Mouse (Mus musculus) left cerebral cortex, adult 8-10 months (tissue): ENCODE data around the gene Gm45717. TPM values are rescaled to one million over a fixed set of nuclear protein-coding genes. Genes with fewer than 3 reads are reported as not detected.
"Not testable (repeated sequence)": the region's sequence is repeated elsewhere in the genome, so short reads cannot be mapped to it uniquely, and the experiment has no call there.

Experiments used
- DNase-seq, 2 experiments: peaks; one replicate each; pipeline ENCODE4 v3.0.0; 2022; ENCODE audit warnings: low spot score in 2 of 2
- total RNA-seq, 4 experiments: library from RNA; stranded (reverse); gene quantifications; 2 replicates each; pipeline ENCODE4 v1.2.4; 2022

Gene Gm45717
- total RNA-seq, 4 experiments from 2014 or later, result not detected

DNA sequence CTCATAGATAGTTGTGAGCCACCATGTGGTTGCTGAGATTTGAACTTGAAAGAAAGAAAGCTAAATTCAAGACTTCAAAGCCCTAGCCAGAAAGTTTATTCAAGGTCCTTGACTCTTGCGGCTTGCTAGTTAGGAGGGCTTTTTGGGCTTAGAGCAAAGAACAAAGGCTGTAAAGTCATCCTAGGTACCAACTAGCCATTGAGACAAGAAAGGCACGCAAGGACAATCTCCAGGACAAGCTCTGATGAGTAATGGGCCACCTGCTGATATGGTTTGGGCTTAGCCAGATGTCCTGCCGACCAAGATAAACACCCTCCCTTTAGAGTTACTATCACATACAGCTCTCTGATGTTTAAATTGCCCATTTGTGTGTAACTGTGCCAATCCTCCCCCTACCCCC, 13.0 kb upstream of the Gm45717 start:
- not testable (repeated sequence) for DNase-seq

DNA sequence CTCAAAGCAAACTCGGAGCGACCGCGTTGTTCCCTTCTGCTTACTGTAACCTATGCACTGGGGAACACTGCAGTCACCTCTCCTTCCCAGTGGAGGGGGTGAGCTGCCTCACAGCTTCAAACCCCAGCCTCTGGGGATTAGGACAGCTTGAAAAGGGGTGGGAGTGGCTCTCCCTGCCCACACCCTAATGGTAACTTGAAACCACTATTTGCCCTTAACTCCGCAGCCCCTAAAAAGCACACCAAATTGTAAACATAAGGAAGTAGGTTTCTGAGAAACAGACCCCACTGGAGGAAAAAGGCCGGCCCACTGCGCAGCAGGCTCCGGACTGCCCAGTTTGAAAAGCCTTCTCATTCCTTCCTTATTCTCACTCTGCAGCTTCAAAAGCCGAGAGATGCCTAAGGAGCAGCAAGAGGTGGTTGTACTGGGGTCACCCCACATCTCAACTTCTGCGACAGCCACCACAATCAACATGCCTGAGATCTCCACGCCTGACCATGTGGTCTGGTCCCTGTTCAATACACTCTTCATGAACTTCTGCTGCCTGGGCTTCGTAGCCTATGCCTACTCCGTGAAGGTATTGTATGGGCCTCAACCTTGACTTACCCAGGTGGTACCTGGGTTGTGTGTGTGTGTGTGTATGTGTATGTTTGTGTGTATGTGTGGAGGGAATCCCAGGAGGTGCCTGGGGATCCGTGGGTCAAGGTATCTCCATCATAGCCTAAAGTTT, 12.3 kb upstream of the Gm45717 start:
- no peak for DNase-seq

DNA sequence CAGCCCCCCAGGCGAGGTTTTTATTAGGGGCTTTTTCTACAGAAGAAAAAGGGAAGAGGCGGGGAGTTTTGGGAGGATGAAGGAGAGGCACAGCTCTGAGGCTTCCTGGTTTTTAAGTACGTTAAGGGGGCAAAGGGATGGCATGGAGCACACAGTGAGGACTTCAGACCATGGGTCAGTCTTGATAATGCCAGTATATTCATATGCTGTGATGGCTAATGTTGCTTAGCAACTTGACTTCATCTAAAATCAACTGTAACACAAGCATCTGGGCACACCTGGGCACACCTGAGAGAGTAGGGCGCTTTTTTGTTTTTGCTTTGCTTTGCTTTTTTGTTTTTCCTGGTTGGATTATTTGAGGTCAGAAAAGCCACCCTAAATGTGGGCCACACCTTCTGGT, 11.2 kb upstream of the Gm45717 start, which contains the start of gene Ifitm1:
Ifitm1 (plus strand) TSS at position 301 of the 400 bp plus-strand sequence.
- no peak for DNase-seq

DNA sequence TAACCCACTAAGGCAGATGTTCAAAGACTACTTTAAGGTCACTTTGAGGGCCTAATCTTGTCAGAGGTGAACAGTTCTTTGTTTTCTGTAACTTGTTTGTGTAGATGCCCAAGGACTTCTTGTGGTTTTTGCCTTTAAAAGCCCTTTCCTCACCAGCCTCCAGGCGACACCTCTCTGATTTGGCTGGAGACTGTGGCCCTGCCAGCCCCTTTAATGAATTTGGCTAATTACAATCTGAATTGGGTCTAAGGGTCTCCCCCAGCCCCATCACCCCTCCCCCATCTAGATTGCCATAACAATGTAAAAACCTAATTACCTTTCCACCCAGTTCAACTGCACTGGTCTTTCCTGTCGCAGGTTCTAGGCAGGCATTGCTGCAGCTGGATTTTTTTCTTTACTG, 7.0 kb upstream of the Gm45717 start:
- no peak for DNase-seq

DNA sequence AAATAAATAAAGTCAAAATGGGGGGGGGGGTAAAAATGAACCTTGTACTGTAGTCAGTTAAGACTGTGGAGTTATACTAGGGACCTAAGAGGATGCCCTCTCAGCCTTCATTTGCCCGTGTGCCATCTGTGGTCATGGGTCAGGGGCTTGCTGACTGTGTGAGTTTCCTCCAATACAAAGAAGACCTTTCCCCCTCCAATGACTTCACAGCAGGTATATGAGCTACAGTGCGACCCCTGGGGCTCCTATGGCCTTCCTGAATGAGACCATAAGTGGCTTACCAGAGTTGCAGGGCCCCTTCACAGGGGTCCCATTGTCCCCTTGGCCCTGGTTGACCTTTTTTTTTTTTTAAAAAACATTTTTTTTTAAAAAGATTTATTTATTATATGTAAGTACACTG, 5.7 kb upstream of the Gm45717 start:
- no peak for DNase-seq

DNA sequence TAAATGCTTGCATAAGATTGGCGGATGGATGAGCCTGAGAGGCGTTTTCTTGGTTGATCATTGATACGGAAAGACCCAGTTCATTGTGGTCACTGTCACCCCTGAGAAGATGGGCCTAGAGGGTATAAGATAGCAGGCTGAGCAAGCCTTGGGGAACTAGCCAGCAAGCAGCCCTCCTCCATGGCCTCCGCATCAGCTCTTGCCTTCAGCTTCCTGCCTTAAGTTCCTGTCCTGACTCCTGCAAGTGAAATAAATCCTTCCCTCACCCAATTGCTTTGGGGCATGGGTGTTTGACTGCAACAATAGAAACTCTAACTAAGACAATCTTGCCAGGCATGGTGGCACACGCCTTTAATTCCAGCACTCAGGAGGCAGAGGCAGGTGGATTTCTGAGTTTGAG, 4.3 kb upstream of the Gm45717 start:
- DNase-seq, result no peak

DNA sequence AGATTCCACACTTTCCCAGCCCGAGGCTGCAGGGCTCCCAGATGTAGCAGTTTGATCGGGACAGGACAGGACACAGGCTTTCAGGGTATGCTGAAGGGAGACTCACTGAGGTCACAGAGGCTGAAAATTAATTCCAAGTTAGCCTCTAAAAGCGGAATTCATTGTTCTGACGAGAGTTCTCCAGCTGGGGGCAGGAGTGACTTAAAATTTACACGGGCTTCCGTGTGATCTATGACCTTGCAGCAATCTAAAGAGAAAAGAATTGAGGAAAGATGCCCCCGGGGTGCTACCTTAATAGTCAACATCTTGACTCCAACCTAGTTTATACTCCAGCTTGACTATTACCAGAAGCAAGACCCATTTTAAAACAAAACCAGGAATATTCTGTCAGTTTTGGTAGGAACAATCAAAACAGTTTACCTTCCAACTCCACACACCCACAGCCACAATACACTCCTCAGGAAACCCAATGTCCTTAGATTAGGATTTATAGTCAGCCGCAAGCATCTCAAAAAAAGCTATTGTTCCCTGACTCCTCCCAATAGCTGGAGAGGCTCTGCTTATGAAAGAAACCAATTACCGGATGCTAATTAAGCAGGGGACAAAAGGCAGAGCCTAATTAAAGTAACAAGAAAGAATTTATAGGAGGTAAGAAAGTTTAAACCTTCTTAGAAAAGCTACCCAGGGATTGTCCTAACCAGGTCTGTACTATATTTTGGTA, 3.6 kb upstream of the Gm45717 start:
- DNase-seq, result no peak

DNA sequence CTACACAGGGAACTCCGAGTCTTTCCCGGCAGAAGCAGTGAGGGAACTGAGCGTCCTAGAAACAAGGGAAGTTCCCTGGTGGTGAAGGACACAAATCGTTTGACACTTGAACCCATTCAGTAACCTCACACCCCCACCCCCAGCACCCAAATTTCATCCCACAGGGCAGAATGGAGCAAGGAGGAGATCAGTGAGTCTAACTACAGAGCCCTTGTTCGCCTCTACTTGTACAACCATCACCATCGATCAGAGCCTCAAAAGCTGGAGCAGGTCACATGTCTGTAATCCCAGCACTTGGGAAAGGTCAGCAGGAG, 776 bp upstream of the Gm45717 start:
- no peak for DNase-seq

DNA sequence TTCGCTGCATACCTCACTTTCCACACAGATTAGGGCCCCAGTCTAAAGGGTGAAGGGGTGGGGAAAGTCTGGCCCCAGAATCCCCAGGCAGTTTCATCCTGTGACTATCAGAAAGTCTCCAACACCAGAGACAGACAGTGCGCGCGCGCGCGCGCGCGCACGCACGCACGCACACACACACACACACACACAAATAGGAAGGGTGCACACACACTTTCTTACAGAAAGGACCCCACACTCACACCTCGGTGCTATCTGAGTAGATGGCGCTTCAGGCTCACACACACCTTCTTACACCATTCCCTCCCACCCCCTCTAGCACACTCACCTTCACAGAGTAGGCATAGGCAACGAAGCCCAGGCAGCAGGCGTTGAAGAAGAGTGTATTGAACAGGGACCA, 395 bp downstream of the Gm45717 start:
- DNase-seq, result no peak

DNA sequence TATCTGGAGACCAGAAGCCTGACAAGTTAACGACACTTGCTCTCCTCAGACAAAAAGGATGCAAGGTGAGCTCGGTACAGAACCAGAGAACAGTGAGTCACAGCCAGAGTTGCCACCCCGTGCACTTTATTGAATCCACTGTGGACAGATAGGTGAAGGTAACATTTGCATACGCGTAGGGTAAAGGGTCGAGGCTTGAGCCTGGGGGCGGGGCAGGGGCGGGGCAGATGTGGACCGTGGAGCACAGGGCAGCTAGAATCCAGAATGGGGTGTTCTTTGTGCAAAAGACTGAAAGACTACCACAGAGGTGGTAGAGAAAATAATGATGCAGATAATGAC, 1.0 kb downstream of the Gm45717 start:
- DNase-seq, result no peak

DNA sequence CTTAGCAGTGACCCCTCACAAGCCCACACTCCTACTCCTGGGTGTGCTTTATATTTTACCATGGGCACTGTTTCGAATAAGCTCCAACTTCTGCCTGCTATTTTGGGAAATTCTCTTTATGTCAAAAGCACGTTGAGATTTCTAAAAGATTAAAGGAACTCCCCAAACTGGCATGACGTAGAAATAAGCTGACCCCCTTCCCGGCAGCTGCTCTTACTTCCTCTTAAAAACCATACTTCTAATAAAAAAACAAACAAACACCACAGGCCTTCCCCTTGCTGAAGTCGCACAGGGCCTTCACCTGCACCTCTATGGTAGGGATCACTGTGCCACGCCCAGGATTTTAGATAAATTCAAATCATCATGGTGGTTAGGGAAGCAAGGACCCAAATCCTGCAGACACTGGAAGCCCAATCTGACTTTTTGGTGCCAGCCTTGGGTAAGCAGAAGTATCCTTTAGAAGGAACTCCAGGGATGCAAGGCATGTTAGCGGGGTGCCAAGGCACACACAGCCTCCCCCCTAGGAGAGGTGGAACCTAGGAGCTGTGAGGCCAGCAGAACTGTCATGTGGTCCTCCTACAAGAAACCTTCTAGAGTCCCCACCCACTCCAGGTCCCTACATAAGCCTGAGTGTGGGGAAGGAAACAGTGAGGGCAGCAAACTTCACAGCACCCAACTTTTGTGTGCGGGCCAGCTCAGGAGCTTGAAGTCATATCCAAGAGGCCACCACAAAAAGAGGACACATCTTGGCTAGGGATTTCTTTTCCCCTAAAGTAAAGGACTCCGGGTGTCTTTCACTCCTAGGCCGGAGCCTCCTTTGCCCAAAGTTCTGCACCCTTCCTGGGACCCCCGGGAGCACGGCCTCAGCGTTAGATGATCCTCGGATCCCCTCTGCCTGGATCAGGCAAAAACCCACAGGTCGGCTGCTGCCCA, 1.7 kb downstream of the Gm45717 start:
- no peak for DNase-seq

DNA sequence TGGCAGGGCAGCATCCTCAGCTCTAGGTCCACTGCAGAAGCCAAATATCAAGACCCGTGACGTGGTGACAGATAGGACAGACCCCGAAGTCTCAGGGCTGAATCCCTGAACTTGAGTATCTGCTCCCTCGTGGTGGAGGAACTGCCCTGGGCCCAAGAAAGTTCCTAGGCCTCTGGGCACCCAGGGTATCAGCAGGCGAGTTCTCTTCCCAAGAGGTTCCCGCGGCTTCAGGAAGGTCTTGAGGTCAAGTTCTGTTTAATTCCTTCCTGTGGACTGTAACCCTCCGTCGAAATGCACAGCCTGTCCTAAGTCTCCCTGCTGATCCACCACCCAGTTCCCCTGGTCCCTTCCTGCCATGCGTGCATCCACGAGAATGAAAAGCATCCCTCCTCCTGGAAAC, 2.6 kb downstream of the Gm45717 start:
- DNase-seq, result no peak

DNA sequence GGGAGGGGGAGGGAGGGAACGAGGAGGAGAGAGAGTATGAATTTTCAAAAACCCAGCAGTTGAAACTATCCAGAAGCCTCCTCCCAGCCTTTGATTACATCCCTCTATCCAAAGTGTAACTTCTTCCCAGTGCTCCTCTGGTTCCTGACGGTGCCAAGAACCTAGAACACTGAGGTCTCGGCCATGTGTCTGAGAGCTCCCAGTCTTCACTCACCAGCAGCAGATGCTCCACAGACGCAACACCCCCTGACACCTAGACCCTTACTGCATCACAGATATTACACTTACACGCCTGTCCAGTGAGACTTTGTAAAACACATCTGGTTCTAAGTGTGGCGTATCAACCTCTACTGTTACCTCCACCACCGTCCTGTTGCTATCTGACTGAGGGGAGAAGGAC, 3.3 kb downstream of the Gm45717 start:
- no peak for DNase-seq

DNA sequence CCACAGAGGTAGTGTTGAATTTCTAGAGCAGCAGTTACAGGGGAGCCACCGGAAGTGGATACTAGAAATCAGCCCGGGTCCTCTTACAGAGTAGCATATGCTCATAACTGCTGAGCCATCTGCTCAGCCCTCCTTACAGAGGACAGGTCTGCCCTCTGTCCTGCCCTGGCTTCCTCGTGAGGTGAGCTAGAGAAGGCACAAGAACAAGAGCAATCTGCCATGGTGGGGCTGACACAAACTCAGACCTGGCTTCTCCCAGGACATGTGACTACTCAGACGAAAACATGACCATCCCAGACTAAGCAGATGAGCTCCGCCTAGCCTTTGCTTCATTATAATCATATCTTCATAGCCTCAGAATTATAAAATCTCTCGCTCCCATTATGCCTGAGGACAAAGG, 4.0 kb downstream of the Gm45717 start:
- DNase-seq, result no peak

DNA sequence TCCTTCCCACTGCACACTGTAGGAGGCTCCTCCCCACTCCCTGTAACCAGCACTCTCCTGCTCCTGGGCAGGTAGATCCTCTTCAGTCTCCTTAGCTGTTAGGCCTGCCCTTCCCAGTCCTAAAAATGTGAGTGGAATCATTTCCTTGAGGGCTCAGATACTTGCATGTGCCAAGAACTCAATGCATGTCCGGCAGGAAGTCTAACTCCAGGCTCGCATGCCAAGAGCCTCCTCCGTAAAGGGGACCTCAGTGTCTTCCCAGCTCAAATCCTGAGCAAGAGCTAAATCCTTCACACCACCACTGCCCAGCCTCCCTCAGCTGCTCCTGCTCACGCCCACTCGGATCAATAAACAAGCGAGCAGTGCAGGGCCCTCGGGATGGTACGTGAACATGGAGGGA, 4.7 kb downstream of the Gm45717 start:
- no peak for DNase-seq

DNA sequence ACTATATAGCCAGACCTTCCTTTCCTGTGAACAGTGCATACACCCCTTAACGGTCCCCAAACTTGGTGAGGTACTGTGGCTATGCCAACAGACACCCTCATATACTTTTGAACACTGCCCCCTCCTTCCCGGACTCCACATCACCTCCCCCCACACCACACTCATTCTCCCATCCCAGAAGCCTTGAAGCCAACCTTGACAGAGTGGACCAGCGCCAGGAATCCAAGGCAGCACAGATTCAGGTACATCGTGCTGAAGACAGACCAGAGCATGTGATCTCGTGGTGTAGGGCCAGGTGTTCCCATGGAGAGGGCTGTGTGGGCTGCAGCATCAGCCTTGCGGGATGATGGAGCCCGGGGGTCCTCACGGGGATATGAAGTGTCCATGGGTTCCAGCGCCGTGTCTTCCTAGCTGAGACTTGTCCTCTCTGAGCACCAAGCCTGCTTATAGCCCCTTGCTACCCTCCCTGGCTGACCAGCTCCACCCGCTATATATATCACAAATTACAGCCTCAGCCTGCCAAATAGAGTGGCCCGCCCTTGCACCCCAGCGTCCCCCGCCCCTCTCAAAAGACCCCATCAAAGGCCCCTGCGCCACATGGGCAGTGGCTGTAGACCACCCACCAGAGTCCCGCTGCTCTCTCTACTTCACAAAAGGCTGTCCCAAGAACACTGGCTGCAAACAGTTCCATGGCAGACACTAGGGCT, 5.8 kb downstream of the Gm45717 start, which contains the start of gene Ifitm5:
Ifitm5 (minus strand) TSS at position 468 of the 707 bp plus-strand sequence.
- no peak for DNase-seq

DNA sequence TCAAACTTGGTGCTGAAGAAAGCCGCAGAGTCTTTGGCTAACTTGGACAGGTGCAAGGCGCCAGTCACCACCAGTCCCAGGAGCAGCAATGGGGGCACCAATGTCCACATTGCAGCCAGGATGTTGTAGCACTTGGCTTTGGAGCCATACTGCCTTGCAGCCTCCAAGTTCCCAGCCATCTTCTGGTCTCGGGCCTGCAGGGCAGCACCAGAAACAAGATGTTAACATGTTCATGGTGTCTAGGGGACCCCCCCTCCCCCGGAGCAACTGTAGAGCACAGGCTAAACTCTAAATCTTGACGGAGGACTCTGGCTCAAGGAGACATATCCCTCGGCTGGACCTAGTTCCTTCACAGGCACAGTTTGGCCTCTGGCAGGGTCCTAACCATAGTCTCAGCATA, 6.5 kb downstream of the Gm45717 start:
- no peak for DNase-seq

DNA sequence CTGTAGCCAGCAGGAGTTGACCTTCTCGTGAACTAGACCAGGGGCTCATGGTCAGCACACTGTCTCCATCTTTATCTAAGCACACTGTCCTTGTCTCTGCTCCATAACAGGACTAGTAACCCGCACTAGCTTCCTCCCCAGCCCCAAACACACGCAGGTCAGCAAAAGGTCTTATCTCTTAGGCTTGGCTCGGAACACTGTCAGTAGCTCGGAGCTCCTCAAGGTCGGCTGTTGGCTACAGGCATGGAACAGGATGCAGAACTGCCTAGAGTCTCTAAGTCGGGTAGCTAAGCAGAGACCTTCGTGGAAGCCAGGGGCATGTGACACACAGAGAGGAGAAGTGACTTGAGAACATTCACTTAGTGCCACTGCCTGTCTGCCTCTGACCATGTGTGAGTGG, 7.6 kb downstream of the Gm45717 start:
- DNase-seq, result no peak

DNA sequence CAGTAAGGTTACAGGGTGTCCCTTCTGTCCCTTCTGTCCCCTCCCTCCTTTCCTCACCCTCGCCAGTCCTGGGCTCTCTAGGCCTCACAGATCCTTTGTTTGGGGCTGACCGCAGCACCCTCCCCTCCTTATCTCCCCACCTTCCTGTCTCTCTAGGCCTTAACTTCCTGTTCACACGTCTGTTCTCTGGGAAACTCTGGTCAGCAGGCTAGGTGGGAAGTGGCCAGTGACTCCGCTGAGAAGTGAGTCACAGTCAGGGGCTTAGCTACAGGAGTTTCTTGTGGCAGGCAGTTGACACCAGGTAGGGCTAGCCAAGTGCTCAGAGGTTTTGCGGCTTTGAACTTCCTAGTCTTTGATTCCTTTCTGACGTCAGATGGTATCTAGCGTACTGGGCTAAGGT, 8.8 kb downstream of the Gm45717 start:
- no peak for DNase-seq

DNA sequence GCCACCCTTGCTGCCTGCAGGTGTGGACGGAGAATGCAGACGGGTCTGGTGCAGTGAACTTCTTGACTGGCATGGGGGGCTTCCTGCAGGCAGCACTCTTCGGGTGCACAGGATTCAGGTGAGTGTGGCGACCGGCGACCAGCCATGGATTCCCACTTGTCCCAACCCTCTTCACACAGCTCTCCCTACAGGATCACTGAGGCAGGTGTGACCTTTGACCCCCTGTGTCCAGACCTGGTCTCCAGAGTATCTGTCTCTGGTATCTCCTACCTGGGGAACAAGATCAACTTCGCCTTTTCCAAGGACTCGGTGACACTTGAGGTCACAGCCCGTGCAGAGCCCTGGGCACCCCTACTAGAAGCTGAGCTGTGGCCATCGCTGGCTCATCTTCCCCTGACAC, 9.4 kb downstream of the Gm45717 start:
- no peak for DNase-seq

DNA sequence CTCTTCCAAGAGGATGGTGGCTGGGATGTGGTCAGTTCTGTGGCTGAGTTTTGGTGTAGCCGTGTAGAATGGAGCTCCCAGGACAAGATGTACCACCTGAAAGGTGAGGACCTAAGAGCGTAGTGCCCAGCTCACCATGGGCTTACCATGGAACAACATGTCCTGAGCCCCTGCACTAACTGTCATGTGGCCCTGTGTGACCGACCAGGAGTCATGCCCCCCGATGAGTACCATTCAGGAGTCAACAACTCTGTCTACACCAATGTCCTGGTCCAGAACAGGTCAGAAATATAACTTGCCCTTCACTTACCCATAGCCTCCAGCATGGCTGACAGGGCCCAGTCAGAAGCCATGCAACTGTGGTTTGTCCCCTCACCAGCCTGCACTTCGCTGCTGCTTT, 10.5 kb downstream of the Gm45717 start:
- DNase-seq, result no peak

DNA sequence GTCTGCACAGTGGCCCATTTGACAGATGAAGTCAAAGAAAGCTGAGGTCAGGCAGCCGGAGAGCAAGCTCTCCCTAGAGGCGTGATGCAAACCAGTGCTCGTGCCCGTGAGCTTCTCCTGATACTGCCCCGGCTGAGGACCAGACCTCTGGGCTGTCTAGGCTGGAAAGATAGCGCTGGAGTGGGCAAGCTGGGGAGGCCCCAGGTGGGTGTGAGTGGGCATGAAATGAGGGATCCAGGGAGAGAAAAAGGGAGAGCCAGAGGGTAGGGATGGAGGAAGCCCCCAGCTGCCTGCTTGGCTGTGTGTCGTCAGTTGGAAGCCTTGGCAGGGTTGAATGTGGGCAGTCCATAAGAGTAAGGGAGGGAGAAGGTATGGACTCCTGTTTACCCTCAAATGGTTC, 11.5 kb downstream of the Gm45717 start:
- DNase-seq, result no peak
